Mouse (Mus musculus) urinary bladder, postnatal 14 days (tissue): Measurements from ENCODE around the gene Pygo2.

ENCODE experiments used
- DNase-seq: peaks from one replicate; pipeline ENCODE4 v3.0.0; 2021; ENCODE audit warnings: low spot score

Gene Pygo2

DNA sequence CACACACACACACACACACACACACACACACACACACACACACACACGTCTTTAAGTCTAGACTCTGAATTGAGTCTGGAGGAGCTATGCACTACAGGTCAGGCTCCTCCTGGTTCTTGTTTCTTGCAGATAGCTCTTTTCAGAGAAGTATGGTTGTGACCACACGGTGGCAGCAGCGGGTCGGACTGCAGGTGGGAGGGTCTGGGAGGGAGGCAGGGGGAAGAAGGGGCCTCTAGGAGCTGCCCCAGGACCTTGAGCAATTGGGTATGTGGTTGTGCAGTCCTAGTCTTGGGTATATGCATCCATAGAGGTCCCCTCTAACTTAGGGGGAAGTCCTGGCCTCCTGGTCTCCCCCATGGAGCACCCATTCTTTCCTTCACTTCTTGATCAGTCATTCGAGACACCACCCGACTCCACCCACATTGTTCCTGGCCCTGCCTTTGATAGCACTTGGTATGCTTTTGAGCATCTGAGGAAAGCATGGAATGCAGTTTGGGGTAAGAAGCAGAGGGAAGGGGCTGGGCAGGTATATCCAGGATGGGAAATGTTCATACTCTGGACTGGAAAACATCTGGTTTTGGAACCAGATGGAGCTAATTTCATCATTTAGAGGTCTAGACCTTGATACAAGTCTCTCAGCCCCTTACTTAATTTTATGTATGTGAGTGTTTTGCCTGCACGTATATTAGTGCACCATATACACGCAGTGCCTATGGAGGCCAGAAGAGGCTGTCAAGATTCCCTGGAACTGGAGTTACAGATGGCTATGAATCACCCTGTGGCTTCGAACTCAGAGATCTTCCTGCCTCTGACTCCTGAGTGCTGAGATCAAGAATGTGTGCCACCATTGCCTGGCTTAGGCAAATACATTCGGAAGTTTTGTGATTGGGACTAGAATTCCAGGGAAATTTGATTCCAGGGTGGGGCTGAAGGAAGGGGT is 27.0 kb downstream of the Pygo2 start:
- peak; percentile 67 for DNase-seq

DNA sequence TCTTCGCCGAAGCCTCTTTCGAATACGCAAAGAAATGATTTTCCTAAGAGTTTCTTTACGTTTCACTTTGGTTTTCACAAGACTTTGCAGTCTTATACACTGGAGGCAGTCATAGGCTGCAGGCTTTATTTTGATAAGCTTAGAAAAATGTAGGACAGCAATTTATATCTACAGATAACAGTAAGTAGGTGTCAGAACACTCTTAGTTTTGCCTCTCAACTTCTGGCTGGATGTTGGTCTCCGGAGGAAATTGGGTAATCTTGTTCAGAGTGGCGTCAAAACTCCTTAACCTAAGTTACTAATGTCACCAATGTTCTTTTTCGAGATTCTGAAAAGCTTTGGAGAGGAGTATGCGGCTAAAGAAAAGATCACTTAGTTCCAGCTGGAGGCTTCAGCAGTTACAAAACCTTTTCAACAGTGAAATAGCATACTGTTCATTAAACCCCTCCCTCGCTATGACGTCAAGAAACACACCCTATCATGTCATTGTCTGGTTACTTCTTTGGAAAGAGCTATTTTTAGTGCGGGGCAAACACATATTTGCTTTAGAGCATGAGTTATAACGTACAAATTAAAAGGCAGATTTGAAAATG is 28.5 kb downstream of the Pygo2 start:
- no peak for DNase-seq

DNA sequence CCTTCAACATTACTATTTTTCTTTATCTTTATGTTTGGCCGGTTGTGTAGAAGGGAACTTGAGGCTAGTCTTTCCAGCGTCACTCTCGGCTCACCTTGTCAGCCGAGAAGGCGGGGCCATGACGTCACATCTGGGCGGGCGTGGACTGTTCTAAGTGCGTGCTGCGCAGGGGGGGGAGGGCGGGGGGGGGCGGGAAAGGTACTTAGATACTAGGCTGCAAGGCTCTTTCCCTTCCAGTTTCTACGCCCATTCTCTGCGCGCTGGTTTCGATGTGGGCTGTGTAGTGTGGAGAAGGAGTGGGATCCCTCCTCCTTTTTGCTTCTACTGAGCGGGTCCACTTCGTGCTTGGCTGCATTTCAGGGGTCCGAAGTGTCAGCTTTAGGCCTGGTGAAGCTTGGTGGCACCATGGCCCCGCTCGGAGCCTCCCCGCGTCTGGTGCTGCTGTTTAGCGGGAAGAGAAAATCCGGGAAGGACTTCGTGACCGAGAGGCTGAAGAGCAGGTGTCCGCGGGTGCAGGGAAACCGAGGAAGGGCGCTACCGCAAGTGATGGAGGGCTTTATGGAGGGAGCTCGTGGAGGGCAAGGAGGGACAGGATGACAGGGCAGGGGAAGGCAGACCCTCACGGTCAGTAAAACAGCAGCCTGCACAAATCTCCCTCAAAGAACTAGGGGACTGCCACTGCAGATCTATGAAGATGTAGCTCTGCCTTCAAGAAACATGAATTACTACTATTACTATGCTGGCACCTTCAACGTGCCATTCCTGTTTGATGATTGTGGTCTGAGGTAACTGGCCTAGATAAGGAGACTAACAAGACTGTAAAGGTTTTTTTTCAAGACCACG is 29.2 kb downstream of the Pygo2 start:
- DNase-seq = peak; percentile 94

DNA sequence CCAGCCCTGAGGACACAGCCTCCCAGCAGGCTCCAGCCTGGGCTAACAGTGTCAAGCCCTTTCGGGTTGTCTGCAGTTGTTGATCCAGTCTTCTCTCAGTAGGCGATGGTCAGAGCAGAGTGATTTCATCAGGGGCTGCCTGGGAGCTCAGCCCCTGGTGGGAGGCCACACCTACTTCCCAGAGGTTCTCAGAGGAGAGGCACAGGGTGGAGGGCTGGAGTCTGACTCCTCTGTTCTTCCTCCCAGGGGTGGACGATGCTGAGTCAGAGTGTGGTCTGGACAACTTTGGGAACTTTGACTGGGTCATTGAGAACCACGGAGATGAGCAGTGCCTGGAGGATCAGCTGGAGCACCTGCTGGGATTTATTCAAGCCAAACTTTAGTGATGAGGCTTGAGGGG is 38.3 kb downstream of the Pygo2 start:
- peak; percentile 10 for DNase-seq

- no peak for DNase-seq
These were observed 42.3 kb downstream of the Pygo2 start for GRCm38 (mm10) chr3:89472280-89472679.

DNA sequence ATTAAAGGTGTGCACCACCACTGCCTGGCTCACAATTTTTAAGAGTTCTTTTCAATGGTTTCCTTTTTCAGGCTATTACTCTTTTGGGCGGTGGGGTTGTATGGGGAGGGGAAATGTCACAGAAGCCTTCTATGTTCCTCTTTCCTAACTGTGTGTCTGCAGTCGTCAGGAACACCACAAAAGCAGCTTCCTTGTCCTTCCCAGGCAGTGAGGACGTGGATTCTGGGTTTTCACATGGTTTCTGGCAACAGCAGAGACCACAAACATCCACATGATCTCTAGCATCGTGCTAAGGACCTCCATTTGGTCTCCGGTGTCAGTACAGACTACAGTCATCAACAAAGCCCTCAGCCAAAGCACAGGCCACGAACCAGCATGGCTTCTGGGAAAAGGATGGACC is 43.8 kb downstream of the Pygo2 start:
- DNase-seq = no peak

DNA sequence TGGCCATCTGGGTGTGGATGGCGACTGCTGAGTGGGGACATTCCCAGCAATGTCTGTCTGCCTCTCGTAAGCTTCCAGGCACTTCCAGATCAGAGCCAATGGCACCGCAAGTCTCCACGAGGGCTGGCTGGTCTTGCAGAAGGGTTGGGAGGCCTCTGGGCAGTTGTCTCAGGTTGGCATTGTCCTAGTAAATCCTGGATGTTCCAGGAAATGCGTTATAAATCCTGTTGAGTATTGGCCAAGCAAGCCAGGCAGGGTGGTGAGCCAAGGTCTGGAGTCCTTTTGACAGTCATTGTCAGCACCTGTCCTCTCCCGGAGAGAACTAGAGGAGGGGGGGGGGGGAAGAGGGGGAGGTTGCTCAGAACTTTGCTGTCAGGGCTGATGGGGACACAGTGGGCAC is 49.0 kb downstream of the Pygo2 start:
- no peak for DNase-seq

GRCm38 (mm10) chr3:89481488-89481887 is 51.5 kb downstream of the Pygo2 start:
- DNase-seq = no peak

- DNase-seq = no peak
These were observed 52.2 kb downstream of the Pygo2 start for GRCm38 (mm10) chr3:89482249-89482648.
